Mouse (Mus musculus) intestine, postnatal 0 days (tissue): ENCODE data around the gene Ankrd6. TPM values are rescaled to one million over a fixed set of nuclear protein-coding genes. Genes with fewer than 3 reads are reported as not detected.

ENCODE experiments used
- ATAC-seq: fragments of 200-750 bp; cut with Nextera tagmentation; 2 replicates; pipeline ENCODE4 v1.8.0; 2017; ENCODE audit warnings: mild to moderate bottlenecking, moderate TSS enrichment, moderate library complexity
- H3K27ac ChIP-seq: fragments of 300-500 bp; sonication (generic); 2 replicates; pipeline ENCODE4 v1.5.1; 2014; ENCODE audit warnings: mild to moderate bottlenecking, low read depth, low read length, moderate library complexity
- H3K27me3 ChIP-seq: fragments of 300-500 bp; sonication (generic); replicated peaks from 2 replicates; pipeline ENCODE4 v1.6.1; 2014; ENCODE audit warnings: low read length, mixed read lengths; ENCODE audit not compliant: control insufficient read depth, insufficient read depth
- H3K36me3 ChIP-seq: fragments of 300-500 bp; sonication (generic); 2 replicates; pipeline ENCODE4 v1.6.1; 2014; ENCODE audit warnings: mild to moderate bottlenecking, moderate library complexity; ENCODE audit not compliant: control insufficient read depth, insufficient read depth
- H3K4me1 ChIP-seq: fragments of 300-500 bp; sonication (generic); replicated peaks from 2 replicates; pipeline ENCODE4 v1.6.1; 2014; ENCODE audit warnings: antibody characterized with exemption, low read length, mixed read lengths; ENCODE audit not compliant: control insufficient read depth, insufficient read depth
- H3K4me2 ChIP-seq: fragments of 300-500 bp; sonication (generic); replicated peaks from 2 replicates; pipeline ENCODE4 v1.6.1; 2014; ENCODE audit warnings: low read depth, mild to moderate bottlenecking, moderate library complexity
- H3K4me3 ChIP-seq: fragments of 300-500 bp; sonication (generic); 2 replicates; pipeline ENCODE4 v1.5.1; 2014; ENCODE audit warnings: low read depth, low read length
- H3K9ac ChIP-seq: fragments of 300-500 bp; sonication (generic); 2 replicates; pipeline ENCODE4 v1.6.1; 2014; ENCODE audit warnings: mild to moderate bottlenecking, low read depth, low read length
- H3K9me3 ChIP-seq: fragments of 300-500 bp; sonication (generic); 2 replicates; pipeline ENCODE4 v1.6.1; 2016; ENCODE audit warnings: mixed run types; ENCODE audit not compliant: control insufficient read depth
- CTCF ChIP-seq: sonication (generic); IDR thresholded peaks from 2 replicates; pipeline ENCODE4 v1.5.1; 2016; ENCODE audit warnings: low read depth, mild to moderate bottlenecking, control low read depth, antibody characterized with exemption, moderate library complexity
- WGBS: fragments of 180-500 bp; shearing (Covaris S2); extraction: QIAGEN DNeasy Blood & Tissue Kit; methylation state at CpG from one replicate; pipeline ENCODE4 v1.1.7; 2014; 5-methylcytosine and 5-hydroxymethylcytosine counted together
- polyA plus RNA-seq: library from polyadenylated mRNA; unstranded; fragments of >200 nt; fragmentation: Nextera tagmentation; extraction: Ambion mirVana; gene quantifications from 2 replicates; pipeline ENCODE4 v1.2.1, GENCODE M21; 2015

Ankrd6 gene
- polyA plus RNA-seq, 1 experiment from 2014 or later = 1.3 TPM

GRCm38 (mm10) chr4:32889996-32890734 is 60.5 kb downstream of the Ankrd6 start:
- H3K27ac ChIP-seq = peak overlapping the region; percentile 28; the same call in 1 of the 2 replicates
- WGBS = 52% methylated on average over 10 of the region's 10 CpGs

GRCm38 (mm10) chr4:32889246-32889645 is 61.4 kb downstream of the Ankrd6 start:
- no peak for TF ChIP-seq CTCF
- Histone ChIP-seq H3K27ac (peak overlapping the region; percentile 28; the same call in 1 of the 2 replicates), H3K4me1 (no peaks in the 10 kb centered on the region), H3K9me3 (no peaks in the 10 kb centered on the region), H3K4me3 (no peak overlapping the region), H3K4me2 (no peak overlapping the region), H3K27me3 (no peaks in the 10 kb centered on the region), H3K36me3 (no peaks in the 10 kb centered on the region), H3K9ac (no peak overlapping the region)
- ATAC-seq = no peak
- WGBS = 42% methylated on average over 11 of the region's 11 CpGs

More at GRCm38 (mm10) chr4:32889996-32890734, 60.5 kb downstream of the Ankrd6 start:
- no peak for ATAC-seq
- Histone ChIP-seq H3K4me1 (no peaks in the 10 kb centered on the region), H3K4me3 (no peak overlapping the region), H3K4me2 (no peak overlapping the region), H3K9ac (no peak overlapping the region), H3K27me3 (no peaks in the 10 kb centered on the region), H3K9me3 (no peaks in the 10 kb centered on the region), H3K36me3 (no peaks in the 10 kb centered on the region)
- TF ChIP-seq CTCF = peak; percentile 32

- no peak for ATAC-seq
- Histone ChIP-seq H3K4me2 (no peak overlapping the region), H3K4me1 (no peaks in the 10 kb centered on the region), H3K4me3 (no peak overlapping the region), H3K9me3 (no peaks in the 10 kb centered on the region), H3K36me3 (no peaks in the 10 kb centered on the region), H3K27me3 (no peaks in the 10 kb centered on the region), H3K27ac (no peak overlapping the region), H3K9ac (no peak overlapping the region)
- WGBS = 93% methylated on average over 3 of the region's 3 CpGs
- no peak for TF ChIP-seq CTCF
Observed at GRCm38 (mm10) chr4:32886479-32886878, 64.2 kb downstream of the Ankrd6 start.

GRCm38 (mm10) chr4:32884599-32884998 is 66.0 kb downstream of the Ankrd6 start:
- Histone ChIP-seq H3K9ac (no peak overlapping the region), H3K27me3 (no peaks in the 10 kb centered on the region), H3K27ac (no peak overlapping the region), H3K36me3 (no peaks in the 10 kb centered on the region), H3K4me3 (no peak overlapping the region), H3K4me2 (no peak overlapping the region), H3K9me3 (no peaks in the 10 kb centered on the region), H3K4me1 (no peaks in the 10 kb centered on the region)
- TF ChIP-seq CTCF = no peak
- no peak for ATAC-seq
- WGBS = 63% methylated on average over 9 of the region's 9 CpGs

- WGBS = 60% methylated on average over 4 of the region's 4 CpGs
- Histone ChIP-seq H3K9me3 (no peaks in the 10 kb centered on the region), H3K4me2 (no peak overlapping the region), H3K36me3 (no peaks in the 10 kb centered on the region), H3K4me1 (no peaks in the 10 kb centered on the region), H3K27ac (no peak overlapping the region), H3K9ac (no peak overlapping the region), H3K27me3 (no peaks in the 10 kb centered on the region), H3K4me3 (no peak overlapping the region)
- no peak for TF ChIP-seq CTCF
- no peak for ATAC-seq
Observed at GRCm38 (mm10) chr4:32881001-32881400, 69.6 kb downstream of the Ankrd6 start.

- H3K27me3 ChIP-seq = no peaks in the 10 kb centered on the region
- H3K9ac ChIP-seq = no peak overlapping the region
- H3K4me2 ChIP-seq = no peak overlapping the region
- ATAC-seq = no peak
- 82% methylated on average over 4 of the region's 4 CpGs for WGBS
- no peaks in the 10 kb centered on the region for H3K9me3 ChIP-seq
- H3K4me1 ChIP-seq = no peaks in the 10 kb centered on the region
- no peaks in the 10 kb centered on the region for H3K36me3 ChIP-seq
- TF ChIP-seq CTCF = no peak
- no peak overlapping the region for H3K4me3 ChIP-seq
- no peak overlapping the region for H3K27ac ChIP-seq
Observed at GRCm38 (mm10) chr4:32874669-32875068, 76.0 kb downstream of the Ankrd6 start.
